15 mouse cellular contexts compared by ENCODE assay signal in genomic region chr11:60902486-60902885, GRCm38 (mm10). TPM values are rescaled to one million over a fixed set of nuclear protein-coding genes. Genes with fewer than 3 reads are reported as not detected.
DNase-seq lines count a peak whose midpoint lies in the region; ATAC-seq and TF ChIP-seq lines count a peak whose summit lies in the region.
"Had no signal": no experiment of that assay in that cellular context is flagged by ENCODE, and none has a peak within 500 bp of the region (broad histone marks: within the 10 kb centered on the region; RNA-seq: fewer than 3 reads in every experiment).

No protein-coding gene starts in this region.

- DNase-seq in liver, embryonic 11.5 days (ENCODE audit: low spot score), result no peak
- DNase-seq in kidney, adult 2 months, result peak; percentile 92
- DNase-seq in kidney, postnatal 14 days, result peak; percentile 62
- no peak for DNase-seq in thymus, postnatal 4 days
- no peak for DNase-seq in adipocyte (ENCODE audit: low spot score)
- DNase-seq in urinary bladder, adult 18-20 months (ENCODE audit: low spot score in 2 of 2), result no peak
- DNase-seq: adrenal gland, adult 8-10 months; cerebellum, adult 8-10 months; forebrain, postnatal 0 days; layer of hippocampus, postnatal 36 days; lung, postnatal 4 days had no signal

- 0 out of 2 replicates have a peak, but pooled peaks have one; percentile 27 for ATAC-seq in liver, embryonic 12.5 days
- ATAC-seq in liver, embryonic 11.5 days (replicated peaks; ENCODE audit: low FRiP score), result no peak
- ATAC-seq: forebrain, postnatal 0 days; hindbrain, postnatal 0 days had no signal

- 0 out of 2 replicates have a peak, but pooled peaks cover 8% of the 10 kb centered on the region for H3K27me3 ChIP-seq in liver, embryonic 12.5 days (replicated peaks)
- no peaks in the 10 kb centered on the region for H3K27me3 ChIP-seq in liver, embryonic 11.5 days (replicated peaks; ENCODE audit: control insufficient read depth, insufficient read depth, low read length)
- H3K27me3 ChIP-seq in kidney, adult 2 months (replicated peaks; ENCODE audit: control insufficient read depth, insufficient read depth, low read length), result no peaks in the 10 kb centered on the region
- H3K27me3 ChIP-seq: lung, embryonic 15.5 days had no signal

- 71% methylated on average over 4 of the region's 4 CpGs for WGBS in liver, embryonic 12.5 days (ENCODE audit: insufficient replicate concordance)
- 68% methylated on average over 4 of the region's 4 CpGs for WGBS in liver, embryonic 11.5 days
- 26% methylated on average over 4 of the region's 4 CpGs for WGBS in kidney, adult 2 months

- no peaks in the 10 kb centered on the region for H3K9me3 ChIP-seq in liver, embryonic 12.5 days (replicated peaks)
- no peaks in the 10 kb centered on the region for H3K9me3 ChIP-seq in liver, embryonic 11.5 days (ENCODE audit: control insufficient read depth, low read length)
- H3K9me3 ChIP-seq: hindbrain, embryonic 10.5 days; lung, embryonic 15.5 days had no signal

- H3K27ac ChIP-seq in liver, embryonic 12.5 days, result no peak overlapping the region
- no peak overlapping the region for H3K27ac ChIP-seq in liver, embryonic 11.5 days (ENCODE audit: low read depth, low read length)
- H3K27ac ChIP-seq in kidney, adult 2 months (ENCODE audit: insufficient read depth, low read depth, low read length), result peak overlapping the region; percentile 93
- H3K27ac ChIP-seq: hindbrain, embryonic 10.5 days; hindbrain, postnatal 0 days; lung, embryonic 15.5 days had no signal

- TF ChIP-seq POLR2A in kidney, adult 2 months (IDR thresholded peaks at IDR 0.05; ENCODE audit: low read depth, low read length), result no peak

- H3K4me3 ChIP-seq in liver, embryonic 12.5 days, result no peak overlapping the region
- H3K4me3 ChIP-seq in liver, embryonic 11.5 days (ENCODE audit: low read depth, low read length), result no peak overlapping the region
- H3K4me3 ChIP-seq in kidney, adult 2 months (ENCODE audit: insufficient read depth, low read depth, low read length), result no peak overlapping the region
- H3K4me3 ChIP-seq: hindbrain, embryonic 10.5 days; lung, embryonic 15.5 days had no signal

- H3K4me2 ChIP-seq in liver, embryonic 12.5 days, result no peak overlapping the region
- no peak overlapping the region for H3K4me2 ChIP-seq in liver, embryonic 11.5 days
- H3K4me2 ChIP-seq: lung, embryonic 15.5 days had no signal

- TF ChIP-seq CTCF in kidney, adult 2 months (conservative IDR thresholded peaks at IDR 0.05; ENCODE audit: insufficient read depth, insufficient read length, low read depth, low read length), result no peak

- no peaks in the 10 kb centered on the region for H3K4me1 ChIP-seq in liver, embryonic 12.5 days
- no peaks in the 10 kb centered on the region for H3K4me1 ChIP-seq in liver, embryonic 11.5 days (replicated peaks; ENCODE audit: control insufficient read depth, insufficient read depth, low read length)
- H3K4me1 ChIP-seq in kidney, adult 2 months (ENCODE audit: control insufficient read depth, insufficient read depth, low read length), result peaks cover 23% of the 10 kb centered on the region
- H3K4me1 ChIP-seq: hindbrain, embryonic 10.5 days; lung, embryonic 15.5 days had no signal

- no peak overlapping the region for H3K9ac ChIP-seq in liver, embryonic 12.5 days
- no peak overlapping the region for H3K9ac ChIP-seq in liver, embryonic 11.5 days (ENCODE audit: low read depth, low read length)
- H3K9ac ChIP-seq: forebrain, postnatal 0 days; lung, embryonic 15.5 days had no signal

- peaks cover 28% of the 10 kb centered on the region for H3K36me3 ChIP-seq in liver, embryonic 12.5 days
- peaks cover 13% of the 10 kb centered on the region for H3K36me3 ChIP-seq in liver, embryonic 11.5 days (ENCODE audit: control insufficient read depth, insufficient read depth, low read length)
- H3K36me3 ChIP-seq in kidney, adult 2 months (ENCODE audit: control insufficient read depth, insufficient read depth, low read length), result no peaks in the 10 kb centered on the region; the same call in 1 of the 2 replicates

RNA-seq across cellular contexts. Expression of gene Natd1, which starts 12.1 kb away (rescaled TPM):
- polyA plus RNA-seq in liver, embryonic 12.5 days (2016; fragmentation: Nextera tagmentation; extraction: Ambion mirVana), result 9.3 and 9.6 TPM in 2 replicates
- 11.2 and 13.3 TPM in 2 replicates for polyA plus RNA-seq in liver, embryonic 11.5 days (2014; fragmentation: Nextera tagmentation; extraction: Ambion mirVana)
- 39.3 and 46.2 TPM in 2 replicates for polyA plus RNA-seq in kidney, adult 2 months (2012; rRNA removed)

RNA-seq across cellular contexts. Expression of gene Tmem11, which starts 23.4 kb away (rescaled TPM):
- polyA plus RNA-seq in liver, embryonic 12.5 days (2016; fragmentation: Nextera tagmentation; extraction: Ambion mirVana), result 38.1 and 40.0 TPM in 2 replicates
- 63.8 and 64.1 TPM in 2 replicates for polyA plus RNA-seq in liver, embryonic 11.5 days (2014; fragmentation: Nextera tagmentation; extraction: Ambion mirVana)
- 78.2 and 81.1 TPM in 2 replicates for polyA plus RNA-seq in kidney, adult 2 months (2012; rRNA removed)

RNA-seq across cellular contexts. Expression of gene Map2k3, which starts 29.3 kb away (rescaled TPM):
- polyA plus RNA-seq in liver, embryonic 12.5 days (2016; fragmentation: Nextera tagmentation; extraction: Ambion mirVana), result 170 and 173 TPM in 2 replicates
- 132 and 136 TPM in 2 replicates for polyA plus RNA-seq in liver, embryonic 11.5 days (2014; fragmentation: Nextera tagmentation; extraction: Ambion mirVana)
- polyA plus RNA-seq in kidney, adult 2 months (2012; rRNA removed), result 33.0 and 44.8 TPM in 2 replicates

Comparison
In these comparisons a context has a peak if more than half of its experiments do, and no peak if none do; other contexts are left out.
1. DNase-seq: peak in kidney, adult 2 months (single experiment) and kidney, postnatal 14 days (single experiment); none in liver, embryonic 11.5 days (single experiment), thymus, postnatal 4 days (single experiment), adipocyte (single experiment) and urinary bladder, adult 18-20 months (0 of 2).